Mouse (Mus musculus) gastrocnemius, postnatal 4 days (tissue): Measurements from ENCODE around the gene Hnrnpc. TPM values are rescaled to one million over a fixed set of nuclear protein-coding genes. Genes with fewer than 3 reads are reported as not detected.
A peak's percentile ranks its signal among the peaks of the same experiment; 100 is the strongest.
"Not testable (repeated sequence)": the region's sequence is repeated elsewhere in the genome, so short reads cannot be mapped to it uniquely, and the experiment has no call there.

Experiments
- DNase-seq, 2 experiments: peaks; one replicate each; pipeline ENCODE4 v3.0.0; 2021 to 2022; ENCODE audit warnings: low spot score in 2 of 2, mixed read lengths in 2 of 2
- total RNA-seq, 2 experiments: library from RNA; stranded (reverse); gene quantifications; 2 replicates each; pipeline ENCODE4 v1.2.3; 2021

Gene Hnrnpc
- total RNA-seq, 2 experiments from 2014 or later = 140 to 156 TPM

- DNase-seq = no peak
These were observed 1.5 kb upstream of the Hnrnpc start for GRCm38 (mm10) chr14:52105308-52105707.

- no peak for DNase-seq
These were observed 953 bp upstream of the Hnrnpc start for GRCm38 (mm10) chr14:52104677-52105285.

GRCm38 (mm10) chr14:52103474-52103855 is 363 bp downstream of the Hnrnpc start:
- peak in 1 of 2 experiments; percentile 76 for DNase-seq

GRCm38 (mm10) chr14:52101285-52102157 is 2.3 kb downstream of the Hnrnpc start:
- DNase-seq = no peak

- DNase-seq = no peak
These were observed 3.5 kb downstream of the Hnrnpc start for GRCm38 (mm10) chr14:52100170-52100960.

DNA sequence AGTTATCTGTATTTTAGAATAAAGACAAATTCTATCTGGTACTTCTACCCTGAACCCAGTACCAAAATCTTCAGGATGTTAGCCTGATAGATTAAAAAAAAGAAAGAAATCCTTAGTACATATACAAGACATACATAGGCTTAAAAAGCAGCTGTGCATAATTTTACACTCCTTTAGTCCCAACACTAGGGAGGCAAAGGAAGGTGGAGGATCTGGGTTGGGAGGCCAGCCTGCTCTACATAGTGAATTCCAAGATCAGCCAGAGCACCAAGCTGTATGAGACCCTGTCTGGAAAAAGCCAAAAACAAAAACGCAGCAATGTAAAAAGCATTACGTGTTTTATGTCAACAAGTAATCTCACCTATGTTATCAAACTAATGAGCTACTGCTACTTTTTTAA is 4.3 kb downstream of the Hnrnpc start:
- no peak for DNase-seq

- DNase-seq = not testable (repeated sequence)
These were observed 5.4 kb downstream of the Hnrnpc start for GRCm38 (mm10) chr14:52098387-52098786.

- not testable (repeated sequence) for DNase-seq
These were observed 6.6 kb downstream of the Hnrnpc start for GRCm38 (mm10) chr14:52097191-52097590.

DNA sequence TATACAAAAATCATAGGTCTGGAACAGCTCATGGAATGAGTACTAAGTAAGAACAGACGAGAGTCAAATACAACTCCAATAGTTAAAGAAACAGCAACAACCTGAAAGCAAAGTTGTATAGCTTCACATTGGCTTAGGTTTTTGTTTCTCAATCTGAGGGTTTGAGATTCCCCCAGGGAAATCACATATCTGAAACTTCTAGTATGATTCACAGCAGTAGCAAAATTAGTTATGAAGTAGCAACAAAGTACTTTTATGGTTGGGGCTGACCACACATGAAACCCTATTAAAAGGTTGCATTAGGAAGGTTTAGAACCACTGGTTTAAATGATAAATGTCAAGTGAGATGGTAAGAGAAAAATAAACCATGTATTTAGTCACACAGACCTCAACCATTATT is 9.3 kb downstream of the Hnrnpc start:
- DNase-seq = no peak

GRCm38 (mm10) chr14:52083083-52083482 is 20.7 kb downstream of the Hnrnpc start:
- DNase-seq = no peak

- DNase-seq = no peak
These were observed 32.2 kb downstream of the Hnrnpc start for GRCm38 (mm10) chr14:52071599-52072137.

DNA sequence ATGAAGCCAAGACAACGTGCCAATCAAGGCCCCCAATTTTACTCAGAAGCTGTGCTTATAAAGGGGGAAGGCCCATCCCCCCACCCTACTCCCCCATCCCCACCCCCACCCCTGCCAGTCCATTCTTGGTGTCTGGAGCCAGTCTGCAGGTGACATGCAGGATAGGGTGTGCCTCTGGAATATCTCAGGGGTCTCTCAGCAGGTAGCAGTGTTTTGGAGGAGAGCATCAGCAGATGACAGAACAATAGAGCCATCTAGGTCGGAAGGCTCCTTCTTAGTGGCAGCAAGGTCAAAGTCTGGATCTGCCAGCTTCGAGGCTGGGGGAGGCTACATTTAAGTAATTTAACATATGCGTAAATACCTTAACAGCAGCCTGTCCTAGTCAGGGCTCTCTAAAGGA is 37.7 kb downstream of the Hnrnpc start:
- DNase-seq = no peak

DNA sequence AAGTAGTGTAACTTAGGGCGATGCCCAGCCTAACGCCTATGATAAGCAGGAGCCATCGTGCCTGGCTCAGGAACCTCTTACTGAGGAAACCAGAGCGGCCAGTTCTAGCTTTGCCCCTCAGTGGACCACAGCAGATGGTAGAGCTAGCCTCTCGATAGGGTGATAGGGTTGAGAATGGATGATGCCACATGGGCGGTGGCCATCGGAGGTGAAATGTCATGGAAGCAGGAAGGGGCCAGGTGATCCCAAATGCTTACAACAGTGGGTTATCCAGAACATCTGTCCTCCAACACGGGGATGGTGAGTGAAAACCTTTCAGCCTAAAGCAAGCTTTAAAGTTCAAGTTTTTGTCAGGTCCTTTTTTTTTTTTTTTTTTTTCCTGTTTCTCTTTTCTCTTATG is 42.0 kb downstream of the Hnrnpc start:
- DNase-seq = no peak

DNA sequence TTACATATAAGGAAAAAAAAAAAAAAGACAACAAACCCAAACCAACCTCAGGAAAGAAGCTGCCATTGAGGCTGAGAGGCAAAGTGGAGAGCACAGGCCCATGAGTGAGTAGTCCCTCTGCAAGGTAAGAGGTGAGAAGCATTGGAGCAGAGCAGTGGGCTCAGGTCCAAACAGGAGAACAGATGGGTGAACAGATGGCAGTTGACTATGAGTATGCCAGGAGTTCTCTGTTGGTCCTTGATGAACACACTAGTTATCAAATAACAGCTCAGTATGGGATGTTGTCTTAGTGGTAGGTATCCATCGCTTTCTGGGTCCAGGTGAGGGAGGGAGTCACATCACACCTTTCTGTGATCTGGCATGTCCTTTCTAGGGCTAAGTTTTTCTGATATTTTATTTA is 43.0 kb downstream of the Hnrnpc start:
- DNase-seq = no peak

GRCm38 (mm10) chr14:52059982-52060381 is 43.8 kb downstream of the Hnrnpc start:
- DNase-seq = no peak

DNA sequence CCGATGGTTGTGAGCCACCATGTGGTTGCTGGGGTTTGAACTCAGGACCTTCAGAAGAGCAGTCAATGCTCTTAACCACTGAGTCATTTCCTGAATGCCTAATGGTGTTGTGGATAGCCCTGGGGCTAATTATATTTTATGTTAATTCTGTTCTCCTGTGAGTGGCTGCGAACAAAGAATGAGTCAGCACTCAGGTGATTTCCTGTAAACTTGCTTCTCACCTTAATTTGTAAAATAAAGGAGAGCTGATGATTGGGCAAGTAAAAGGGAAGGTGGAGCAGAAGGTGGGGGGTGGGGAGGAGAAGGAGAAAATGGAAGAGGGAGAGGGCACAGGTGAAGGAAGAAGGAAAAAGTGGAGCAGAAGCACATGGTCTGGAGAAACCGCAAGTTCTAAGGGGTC is 51.1 kb downstream of the Hnrnpc start:
- not testable (repeated sequence) for DNase-seq

DNA sequence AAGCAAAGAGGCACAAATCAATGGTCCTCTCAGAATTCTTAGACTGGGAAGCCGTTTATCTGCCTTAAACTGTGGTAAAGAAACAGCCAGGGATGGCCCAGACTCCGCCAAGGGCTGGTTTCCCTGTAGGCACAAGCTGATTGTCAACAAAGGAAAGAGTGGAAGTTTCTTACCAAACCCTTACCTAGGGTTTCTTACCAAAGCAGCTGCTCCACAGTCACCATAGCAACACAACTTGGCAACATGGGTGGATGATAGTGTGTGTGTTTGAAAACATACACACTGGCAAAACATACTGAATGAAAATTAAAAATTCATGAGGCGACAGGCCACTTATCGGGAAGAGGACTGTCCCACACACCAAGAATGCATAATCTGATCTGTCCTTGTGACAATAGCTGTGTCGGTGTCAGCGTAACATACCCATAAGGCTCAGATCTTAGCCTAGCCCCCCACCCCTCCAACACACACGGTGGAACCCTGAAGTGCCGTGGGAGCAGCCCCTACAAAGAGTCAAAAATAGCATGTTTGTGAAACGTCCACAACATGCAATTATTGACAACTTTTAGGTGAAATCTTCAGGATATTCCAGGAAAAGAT is 57.8 kb downstream of the Hnrnpc start:
- no peak for DNase-seq

DNA sequence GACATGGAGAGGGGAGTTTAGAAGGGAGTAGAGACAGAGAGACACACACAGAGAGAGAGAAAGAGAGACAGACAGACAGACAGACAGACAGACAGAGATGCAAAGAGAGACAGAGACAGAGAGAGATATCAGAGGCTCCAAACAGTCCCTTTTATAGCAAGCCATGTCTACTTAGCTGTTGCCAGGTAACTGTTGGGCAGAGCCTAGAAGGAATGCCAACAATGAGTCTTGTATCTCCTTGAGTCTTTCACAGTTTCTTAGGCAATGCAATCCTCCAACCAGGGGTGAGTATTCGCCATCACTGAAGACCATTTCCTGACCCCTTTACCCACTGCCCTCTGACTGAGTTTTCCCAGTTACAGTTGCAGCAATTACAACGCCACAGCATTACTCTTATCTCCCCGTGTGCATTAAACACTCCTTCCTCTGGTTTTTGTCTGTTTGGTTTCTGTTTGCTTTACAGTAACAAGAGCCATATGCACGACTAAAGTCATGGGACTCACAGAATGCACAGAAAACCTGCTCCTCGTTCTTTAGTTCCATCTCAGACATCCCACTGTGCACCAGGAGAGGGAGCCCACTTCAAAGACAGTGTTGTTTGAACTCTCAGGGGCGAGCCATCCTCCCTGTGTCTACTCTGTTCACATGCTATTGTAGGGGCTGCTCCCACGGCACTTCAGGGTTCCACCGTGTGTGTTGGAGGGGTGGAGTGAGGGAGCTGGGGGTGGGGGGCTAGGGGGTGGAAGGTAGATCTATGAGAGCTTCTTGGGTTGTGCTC is 58.7 kb downstream of the Hnrnpc start:
- no peak for DNase-seq

- DNase-seq = no peak
These were observed 60.4 kb downstream of the Hnrnpc start for GRCm38 (mm10) chr14:52043446-52043845.

DNA sequence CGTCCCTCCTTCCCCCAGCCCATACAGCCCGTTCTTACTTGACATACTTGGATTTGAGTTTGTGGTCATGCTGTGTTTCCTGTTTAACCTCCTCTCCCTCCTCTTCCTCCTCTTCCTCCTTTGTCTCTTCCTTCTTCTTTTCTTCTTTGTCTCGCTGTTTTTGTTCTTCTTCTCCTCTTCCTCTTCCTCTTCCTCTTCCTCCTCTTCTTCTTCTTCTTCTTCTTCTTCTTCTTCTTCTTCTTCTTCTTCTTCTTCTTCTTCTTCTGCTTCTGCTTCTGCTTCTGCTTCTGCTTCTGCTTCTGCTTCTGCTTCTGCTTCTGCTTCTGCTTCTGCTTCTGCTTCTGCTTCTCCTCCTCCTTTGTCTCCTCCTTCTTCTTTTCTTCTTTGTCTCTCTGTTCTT is 61.5 kb downstream of the Hnrnpc start, which contains the start of gene Olfr221:
TSS of gene Olfr221 (minus strand) at position 101 of the 400 bp plus-strand sequence.
- not testable (repeated sequence) for DNase-seq
